Mouse (Mus musculus) forebrain, embryonic 13.5 days (tissue): ENCODE measurements around the gene Nme9. TPM values are rescaled to one million over a fixed set of nuclear protein-coding genes. Genes with fewer than 3 reads are reported as not detected.

Source experiments
- ATAC-seq: fragments of 200-750 bp; cut with Nextera tagmentation; 2 replicates; pipeline ENCODE4 v1.8.0; 2017
- H3K27ac ChIP-seq: fragments of 300-500 bp; sonication (generic); 2 replicates; pipeline ENCODE4 v1.5.1; 2015; ENCODE audit warnings: inconsistent platforms, mild to moderate bottlenecking, moderate library complexity
- H3K27me3 ChIP-seq: fragments of 300-500 bp; sonication (generic); 2 replicates; pipeline ENCODE4 v1.6.1; 2015; ENCODE audit warnings: mild to moderate bottlenecking, inconsistent platforms
- H3K36me3 ChIP-seq: fragments of 300-500 bp; sonication (generic); 2 replicates; pipeline ENCODE4 v1.6.1; 2015; ENCODE audit warnings: mild to moderate bottlenecking, inconsistent platforms; ENCODE audit not compliant: poor library complexity, severe bottlenecking
- H3K4me1 ChIP-seq: fragments of 300-500 bp; sonication (generic); 2 replicates; pipeline ENCODE4 v1.6.1; 2015; ENCODE audit warnings: inconsistent platforms
- H3K4me2 ChIP-seq: fragments of 300-500 bp; sonication (generic); 2 replicates; pipeline ENCODE4 v1.6.1; 2015; ENCODE audit warnings: inconsistent platforms, mild to moderate bottlenecking, moderate library complexity
- H3K4me3 ChIP-seq: fragments of 300-500 bp; sonication (generic); 2 replicates; pipeline ENCODE4 v1.5.1; 2015; ENCODE audit warnings: mild to moderate bottlenecking, inconsistent platforms
- H3K9ac ChIP-seq: fragments of 300-500 bp; sonication (generic); 2 replicates; pipeline ENCODE4 v1.6.1; 2015; ENCODE audit warnings: mild to moderate bottlenecking, inconsistent platforms
- H3K9me3 ChIP-seq: fragments of 300-500 bp; sonication (generic); replicated peaks from 2 replicates; pipeline ENCODE4 v1.6.1; 2016; ENCODE audit warnings: inconsistent platforms
- WGBS: fragments of 180-500 bp; shearing (Covaris S2); methylation state at CpG from one replicate; pipeline ENCODE4 v1.1.7; 2015; 5-methylcytosine and 5-hydroxymethylcytosine counted together
- polyA plus RNA-seq: library from polyadenylated mRNA; unstranded; fragments of >200 nt; fragmentation: Nextera tagmentation; extraction: Ambion mirVana; gene quantifications from 2 replicates; pipeline ENCODE4 v1.2.1, GENCODE M21; 2015

The Nme9 gene
- polyA plus RNA-seq, 1 experiment from 2014 or later = 0.56 TPM

GRCm38 (mm10) chr9:99437781-99438565 lies 13.3 kb upstream of the Nme9 start:
- 78% methylated on average over 12 of the region's 12 CpGs for WGBS
- Histone ChIP-seq H3K9me3 (no peaks in the 10 kb centered on the region), H3K27ac (no peak overlapping the region), H3K36me3 (no peaks in the 10 kb centered on the region), H3K4me1 (peaks cover 39% of the 10 kb centered on the region), H3K27me3 (peaks cover 18% of the 10 kb centered on the region), H3K4me2 (no peak overlapping the region), H3K4me3 (no peak overlapping the region), H3K9ac (no peak overlapping the region)
- no peak for ATAC-seq

- H3K9me3 ChIP-seq = no peaks in the 10 kb centered on the region
- 81% methylated on average over 8 of the region's 8 CpGs for WGBS
- no peak for ATAC-seq
Measured at GRCm38 (mm10) chr9:99439064-99439463, 12.2 kb upstream of the Nme9 start.

GRCm38 (mm10) chr9:99440941-99441340 lies 10.3 kb upstream of the Nme9 start:
- no peak for ATAC-seq
- Histone ChIP-seq H3K27ac (no peak overlapping the region), H3K27me3 (peaks cover 18% of the 10 kb centered on the region), H3K4me1 (peaks cover 16% of the 10 kb centered on the region), H3K36me3 (no peaks in the 10 kb centered on the region), H3K4me3 (no peak overlapping the region), H3K9ac (no peak overlapping the region), H3K9me3 (no peaks in the 10 kb centered on the region), H3K4me2 (no peak overlapping the region)
- WGBS = 77% methylated on average over 5 of the region's 5 CpGs

More at GRCm38 (mm10) chr9:99439064-99439463, 12.2 kb upstream of the Nme9 start:
- Histone ChIP-seq H3K27ac (no peak overlapping the region), H3K4me1 (peaks cover 31% of the 10 kb centered on the region), H3K4me3 (no peak overlapping the region), H3K27me3 (peaks cover 18% of the 10 kb centered on the region), H3K36me3 (no peaks in the 10 kb centered on the region), H3K4me2 (no peak overlapping the region), H3K9ac (no peak overlapping the region)

GRCm38 (mm10) chr9:99441647-99442433 lies 9.4 kb upstream of the Nme9 start:
- 0 out of 2 replicates have a peak, but pooled peaks have one; percentile 19 for ATAC-seq
- no peaks in the 10 kb centered on the region for H3K36me3 ChIP-seq
- H3K4me3 ChIP-seq = no peak overlapping the region
- no peak overlapping the region for H3K27ac ChIP-seq
- H3K9ac ChIP-seq = no peak overlapping the region
- no peak overlapping the region for H3K4me2 ChIP-seq
- peaks cover 18% of the 10 kb centered on the region for H3K27me3 ChIP-seq
- no peaks in the 10 kb centered on the region for H3K9me3 ChIP-seq
- peaks cover 14% of the 10 kb centered on the region for H3K4me1 ChIP-seq
- WGBS = 93% methylated on average over 4 of the region's 4 CpGs

- peak; percentile 44; the same call in 1 of the 2 replicates for ATAC-seq
- Histone ChIP-seq H3K4me2 (no peak overlapping the region), H3K4me3 (no peak overlapping the region), H3K4me1 (0 out of 2 replicates have a peak, but pooled peaks cover 7% of the 10 kb centered on the region), H3K27ac (no peak overlapping the region), H3K9ac (no peak overlapping the region), H3K36me3 (no peaks in the 10 kb centered on the region), H3K9me3 (no peaks in the 10 kb centered on the region), H3K27me3 (no peaks in the 10 kb centered on the region)
- WGBS = 39% methylated on average over 8 of the region's 8 CpGs
Measured at GRCm38 (mm10) chr9:99444590-99445178, 6.6 kb upstream of the Nme9 start.

DNA sequence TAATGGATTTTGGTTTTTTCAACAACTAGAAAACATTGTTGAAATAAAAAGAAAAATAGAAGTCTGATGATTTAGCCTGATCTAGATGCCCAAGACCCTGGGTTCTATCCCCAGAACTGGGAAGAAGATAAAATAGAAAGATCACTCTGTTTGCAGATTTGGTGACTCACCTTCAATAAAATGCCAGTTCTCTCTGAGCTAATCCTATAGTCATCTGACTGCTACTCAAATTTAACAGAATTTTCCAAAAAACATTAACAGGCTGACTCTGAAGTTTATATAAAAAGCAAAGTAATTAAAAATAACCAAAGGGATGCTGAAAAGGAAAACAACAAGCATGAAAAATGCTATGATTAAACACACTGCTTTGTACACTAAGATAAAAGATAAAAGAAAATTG lies 5.0 kb upstream of the Nme9 start:
- H3K27me3 ChIP-seq = peaks cover 6% of the 10 kb centered on the region
- H3K4me3 ChIP-seq = no peak overlapping the region
- H3K9ac ChIP-seq = no peak overlapping the region
- no peak for ATAC-seq
- H3K4me1 ChIP-seq = 0 out of 2 replicates have a peak, but pooled peaks cover 10% of the 10 kb centered on the region
- H3K4me2 ChIP-seq = no peak overlapping the region
- no peaks in the 10 kb centered on the region for H3K36me3 ChIP-seq
- H3K27ac ChIP-seq = no peak overlapping the region
- no peaks in the 10 kb centered on the region for H3K9me3 ChIP-seq

- Histone ChIP-seq H3K36me3 (no peaks in the 10 kb centered on the region), H3K4me3 (no peak overlapping the region), H3K9ac (no peak overlapping the region), H3K27ac (no peak overlapping the region), H3K4me2 (no peak overlapping the region), H3K27me3 (peaks cover 15% of the 10 kb centered on the region), H3K4me1 (0 out of 2 replicates have a peak, but pooled peaks cover 13% of the 10 kb centered on the region), H3K9me3 (no peaks in the 10 kb centered on the region)
- WGBS = 51% methylated on average over 3 of the region's 3 CpGs
- ATAC-seq = no peak
Measured at GRCm38 (mm10) chr9:99447323-99447722, 4.0 kb upstream of the Nme9 start.

GRCm38 (mm10) chr9:99449886-99450647 lies 1.2 kb upstream of the Nme9 start:
- peak; percentile 48; the same call in 1 of the 2 replicates for ATAC-seq
- WGBS = 53% methylated on average over 9 of the region's 9 CpGs
- Histone ChIP-seq H3K4me3 (no peak overlapping the region), H3K9me3 (no peaks in the 10 kb centered on the region), H3K36me3 (no peaks in the 10 kb centered on the region), H3K9ac (no peak overlapping the region), H3K27me3 (peaks cover 15% of the 10 kb centered on the region), H3K4me1 (0 out of 2 replicates have a peak, but pooled peaks cover 10% of the 10 kb centered on the region), H3K27ac (no peak overlapping the region), H3K4me2 (no peak overlapping the region)

DNA sequence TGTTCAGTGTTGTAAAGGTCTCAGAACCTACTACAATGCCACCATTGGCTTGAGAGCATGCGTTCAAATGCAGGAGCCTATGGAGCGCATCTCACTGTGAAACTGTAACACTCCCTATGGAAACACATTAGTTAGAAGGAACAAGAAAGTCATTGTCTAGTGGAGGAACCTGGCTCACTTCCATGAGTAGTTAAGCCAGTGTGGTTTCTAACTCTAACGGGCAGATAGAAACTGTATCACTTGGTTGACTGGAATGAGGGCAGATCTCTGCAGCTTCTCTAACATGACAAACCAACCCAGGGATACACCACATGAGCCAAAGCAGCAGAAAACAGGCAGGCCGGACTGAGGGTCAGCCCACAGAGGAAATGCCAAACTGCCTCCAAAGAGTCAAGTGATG lies 2.9 kb downstream of the Nme9 start:
- Histone ChIP-seq H3K4me1 (0 out of 2 replicates have a peak, but pooled peaks cover 6% of the 10 kb centered on the region), H3K27ac (no peak overlapping the region), H3K9me3 (no peaks in the 10 kb centered on the region), H3K27me3 (peaks cover 15% of the 10 kb centered on the region), H3K36me3 (no peaks in the 10 kb centered on the region), H3K4me2 (no peak overlapping the region), H3K4me3 (no peak overlapping the region), H3K9ac (no peak overlapping the region)
- WGBS = 76% methylated on average over 4 of the region's 4 CpGs
- no peak for ATAC-seq

DNA sequence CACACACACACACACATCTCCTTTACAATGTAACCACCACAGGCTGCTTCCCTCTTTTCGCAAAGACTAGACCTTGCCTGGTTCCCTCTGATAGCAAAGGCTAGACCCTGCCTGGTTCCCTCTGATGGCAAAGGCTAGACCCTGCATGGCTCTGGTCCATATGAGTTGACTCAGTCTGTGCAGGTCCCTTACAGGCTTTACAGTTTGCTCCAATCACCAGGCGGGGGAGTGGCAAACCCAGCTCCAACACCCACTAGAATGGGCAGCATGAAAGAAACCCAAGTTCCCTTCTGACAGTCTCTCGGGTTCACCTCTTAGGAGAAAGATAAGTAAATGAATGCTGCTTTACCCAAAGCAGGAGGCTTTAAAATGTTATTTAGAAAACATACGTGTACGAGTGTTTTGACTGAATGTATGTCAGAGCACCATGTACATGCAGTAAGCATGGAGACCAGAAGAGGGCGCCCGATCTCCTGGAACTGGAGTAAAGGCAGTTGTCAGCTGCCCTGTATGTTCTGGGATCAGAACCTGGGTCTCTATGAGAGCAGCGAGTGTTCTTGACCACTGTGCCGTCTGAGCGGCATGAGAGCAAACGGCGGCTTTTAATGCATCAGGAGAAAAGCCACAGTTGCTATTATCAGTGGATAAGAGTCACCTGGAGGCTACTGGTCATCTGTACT lies 7.4 kb downstream of the Nme9 start:
- no peak for ATAC-seq
- no peak overlapping the region for H3K9ac ChIP-seq
- no peaks in the 10 kb centered on the region for H3K9me3 ChIP-seq
- no peaks in the 10 kb centered on the region for H3K36me3 ChIP-seq
- H3K4me2 ChIP-seq = no peak overlapping the region
- no peaks in the 10 kb centered on the region for H3K27me3 ChIP-seq
- 48% methylated on average over 12 of the region's 12 CpGs for WGBS
- H3K4me1 ChIP-seq = no peaks in the 10 kb centered on the region
- H3K27ac ChIP-seq = no peak overlapping the region
- H3K4me3 ChIP-seq = no peak overlapping the region

DNA sequence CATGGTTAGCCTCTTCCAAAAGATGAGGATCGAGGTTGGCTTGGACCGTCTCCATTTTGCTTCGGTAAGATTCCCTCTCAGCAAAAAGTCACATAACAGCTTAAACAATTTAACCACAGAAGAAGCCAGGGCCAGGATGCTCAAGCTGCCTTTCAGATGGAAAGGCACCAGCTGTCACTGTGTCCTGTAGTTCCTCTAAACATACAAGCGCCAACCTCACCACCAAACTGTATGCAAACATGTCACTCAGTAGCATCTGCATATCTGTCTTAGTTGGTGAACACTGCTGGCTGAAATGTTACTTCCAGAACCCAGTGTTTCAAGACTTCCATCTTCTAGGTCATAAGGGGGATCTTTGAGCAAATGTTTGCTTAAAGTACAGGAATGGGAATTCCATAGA lies 8.5 kb downstream of the Nme9 start:
- H3K27me3 ChIP-seq = no peaks in the 10 kb centered on the region
- H3K9ac ChIP-seq = no peak overlapping the region
- H3K4me3 ChIP-seq = no peak overlapping the region
- 89% methylated on average over 4 of the region's 4 CpGs for WGBS
- no peaks in the 10 kb centered on the region for H3K9me3 ChIP-seq
- H3K4me1 ChIP-seq = no peaks in the 10 kb centered on the region
- no peaks in the 10 kb centered on the region for H3K36me3 ChIP-seq
- no peak overlapping the region for H3K27ac ChIP-seq
- no peak; the same call in 1 of the 2 replicates for ATAC-seq
- no peak overlapping the region for H3K4me2 ChIP-seq
